Mouse (Mus musculus) left cerebral cortex, postnatal 4 days (tissue): Measurements from ENCODE around the gene Nuak1. TPM values are rescaled to one million over a fixed set of nuclear protein-coding genes. Genes with fewer than 3 reads are reported as not detected.
A peak's percentile ranks its signal among the peaks of the same experiment; 100 is the strongest.

ENCODE experiments used
- DNase-seq: peaks from one replicate; pipeline ENCODE4 v3.0.0-alpha.2; 2022
- intact Hi-C: fragments of 180-260 bp; cut with DNase I; formaldehyde crosslinking; loops from one replicate; pipeline ENCODE4 v1.15.1; 2025
- total RNA-seq, 2 experiments: library from RNA; stranded (reverse); gene quantifications; 2 replicates each; pipeline ENCODE4 v1.2.3; 2021

Gene Nuak1
- total RNA-seq, 2 experiments from 2014 or later = 51.7 to 53.0 TPM

GRCm38 (mm10) chr10:84386625-84387242 lies 53.7 kb downstream of the Nuak1 start:
- no peak for DNase-seq
- intact Hi-C loops = no loop called here

- no peak for DNase-seq
- intact Hi-C loops = no loop called here
These were observed 54.2 kb downstream of the Nuak1 start for GRCm38 (mm10) chr10:84386214-84386613.

- DNase-seq = no peak
- intact Hi-C loops = no loop called here
These were observed 55.6 kb downstream of the Nuak1 start for GRCm38 (mm10) chr10:84384761-84385160.

GRCm38 (mm10) chr10:84382900-84383883 lies 57.2 kb downstream of the Nuak1 start:
- no peak for DNase-seq
- intact Hi-C loops = no loop called here

- intact Hi-C loops = no loop called here
- no peak for DNase-seq
These were observed 59.1 kb downstream of the Nuak1 start for GRCm38 (mm10) chr10:84381276-84381798.

GRCm38 (mm10) chr10:84379366-84379765 lies 61.0 kb downstream of the Nuak1 start:
- no peak for DNase-seq
- intact Hi-C loops = no loop called here

- intact Hi-C loops = no loop called here
- no peak for DNase-seq
These were observed 62.4 kb downstream of the Nuak1 start for GRCm38 (mm10) chr10:84377956-84378355.

GRCm38 (mm10) chr10:84376346-84376745 lies 64.1 kb downstream of the Nuak1 start:
- DNase-seq = no peak
- intact Hi-C loops = no loop called here

- intact Hi-C loops = no loop called here
These were observed 65.4 kb downstream of the Nuak1 start for GRCm38 (mm10) chr10:84374996-84375395.

GRCm38 (mm10) chr10:84373476-84373875 lies 66.9 kb downstream of the Nuak1 start:
- intact Hi-C loops = no loop called here
- DNase-seq = no peak

More at GRCm38 (mm10) chr10:84374996-84375395, 65.4 kb downstream of the Nuak1 start:
- no peak for DNase-seq

GRCm38 (mm10) chr10:84372161-84373095 lies 68.0 kb downstream of the Nuak1 start:
- DNase-seq = peak; percentile 45
- intact Hi-C loops = no loop called here

GRCm38 (mm10) chr10:84371681-84372160 lies 68.7 kb downstream of the Nuak1 start:
- no peak for DNase-seq
- intact Hi-C loops = no loop called here

GRCm38 (mm10) chr10:84371230-84371629 lies 69.2 kb downstream of the Nuak1 start:
- intact Hi-C loops = no loop called here

GRCm38 (mm10) chr10:84369646-84370314 lies 70.6 kb downstream of the Nuak1 start:
- intact Hi-C loops = no loop called here
- DNase-seq = no peak

More at GRCm38 (mm10) chr10:84371230-84371629, 69.2 kb downstream of the Nuak1 start:
- DNase-seq = no peak

- DNase-seq = no peak
- intact Hi-C loops = no loop called here
These were observed 72.2 kb downstream of the Nuak1 start for GRCm38 (mm10) chr10:84368185-84368584.

GRCm38 (mm10) chr10:84365166-84365865 lies 75.1 kb downstream of the Nuak1 start:
- intact Hi-C loops = no loop called here
- no peak for DNase-seq

GRCm38 (mm10) chr10:84363833-84364232 lies 76.6 kb downstream of the Nuak1 start:
- DNase-seq = no peak
- intact Hi-C loops = no loop called here

GRCm38 (mm10) chr10:84360953-84361352 lies 79.4 kb downstream of the Nuak1 start:
- no peak for DNase-seq
- intact Hi-C loops = no loop called here

- no peak for DNase-seq
- intact Hi-C loops = no loop called here
These were observed 80.0 kb downstream of the Nuak1 start for GRCm38 (mm10) chr10:84360391-84360790.
